Mouse (Mus musculus): ENCODE results near the gene Hadh.

GRCm38 (mm10) chr3:131214841-131215240 lies 57.1 kb downstream of the Hadh start:
- no peak for TF ChIP-seq CHD2 (IDR thresholded peaks at IDR 0.05; ENCODE audit: low read depth, low read length)
- no peak for TF ChIP-seq ZC3H11A (IDR thresholded peaks at IDR 0.05; ENCODE audit: borderline replicate concordance, low read depth, low read length)
